Mouse (Mus musculus): Measurements from ENCODE around the gene Cx3cl1. TPM values are rescaled to one million over a fixed set of nuclear protein-coding genes. Genes with fewer than 3 reads are reported as not detected.

The Cx3cl1 gene
- 0.39 and 0.40 TPM in 2 replicates for polyA plus RNA-seq (2015; fragmentation: Nextera tagmentation; extraction: Ambion mirVana)

DNA sequence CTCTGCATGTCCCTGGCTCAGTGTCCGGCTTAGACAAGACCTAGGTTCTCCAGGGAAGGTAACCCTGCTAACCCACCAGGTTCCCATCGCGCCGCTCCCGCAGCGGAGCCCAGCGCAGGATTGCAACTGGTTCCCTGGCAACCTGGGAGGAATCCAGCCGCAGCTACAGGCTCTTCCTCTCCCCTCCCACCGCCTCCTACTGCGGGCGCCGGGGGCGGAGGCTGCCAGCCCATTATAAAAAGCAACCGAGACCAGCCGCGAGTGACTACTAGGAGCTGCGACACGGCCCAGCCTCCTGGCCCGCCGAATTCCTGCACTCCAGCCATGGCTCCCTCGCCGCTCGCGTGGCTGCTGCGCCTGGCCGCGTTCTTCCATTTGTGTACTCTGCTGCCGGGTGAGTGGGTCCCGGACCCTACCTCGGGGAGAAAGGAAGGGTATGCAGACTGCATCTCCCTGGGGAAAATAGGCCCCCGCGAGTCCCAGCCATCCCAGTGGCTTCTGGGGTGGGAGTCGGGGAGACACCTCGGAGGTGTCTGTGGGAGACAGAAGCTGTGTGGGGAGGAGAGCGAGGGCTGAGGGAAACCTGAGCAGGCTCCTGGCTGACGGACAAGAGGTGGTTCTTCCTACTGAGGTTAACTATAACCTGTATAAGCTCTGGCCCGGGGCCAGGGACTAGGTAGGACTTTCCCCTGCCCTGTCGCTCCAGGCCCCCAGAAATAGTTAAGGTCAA is at the start of gene Cx3cl1:
Cx3cl1 (plus strand) TSS at position 69 of the 730 bp plus-strand sequence.
- H3K9ac ChIP-seq = peak within 1 kb of the TSS; percentile 29; the same call in 1 of the 2 replicates
- ATAC-seq (ENCODE audit: low read depth) (no peak), DNase-seq (no peak)
- H3K4me1 ChIP-seq (replicated peaks) = peaks cover 32% of the 10 kb centered on the region
- no peaks in the 10 kb centered on the region for H3K36me3 ChIP-seq
- H3K4me3 ChIP-seq (replicated peaks) = peak within 1 kb of the TSS; percentile 40
- H3K9me3 ChIP-seq (replicated peaks) = no peaks in the 10 kb centered on the region
- 2% methylated on average over 38 of the region's 38 CpGs for WGBS (ENCODE audit: insufficient replicate concordance)
- peaks cover 92% of the 10 kb centered on the region for H3K27me3 ChIP-seq
- peak within 1 kb of the TSS; percentile 63 for H3K4me2 ChIP-seq
- no peak within 1 kb of the TSS for H3K27ac ChIP-seq

DNA sequence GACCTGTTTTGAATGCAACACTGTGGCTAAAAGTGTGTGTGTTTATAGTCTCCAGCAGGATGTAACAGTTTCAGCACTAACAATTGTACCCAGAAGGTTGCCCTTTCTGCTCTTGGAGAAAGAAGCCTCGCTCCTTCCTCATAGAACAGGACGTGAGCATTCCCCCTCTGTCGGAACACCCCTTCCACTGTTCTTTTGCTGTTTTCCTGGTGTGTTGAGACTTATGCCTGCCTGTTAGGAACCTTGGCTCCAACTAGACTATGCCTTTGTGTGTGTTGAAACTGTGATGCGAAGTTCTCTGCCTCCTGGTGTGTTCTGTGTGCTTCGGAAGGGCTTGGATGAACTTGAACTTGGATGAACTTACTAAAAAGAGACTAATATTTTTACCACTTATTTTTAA is 45.8 kb upstream of the Cx3cl1 start:
- no peak for ATAC-seq (ENCODE audit: low read depth)
- no peaks in the 10 kb centered on the region for H3K36me3 ChIP-seq
- H3K9ac ChIP-seq = no peak overlapping the region
- H3K4me2 ChIP-seq = no peak overlapping the region
- WGBS (ENCODE audit: insufficient replicate concordance) = 66% methylated on average over 5 of the region's 5 CpGs
- H3K27me3 ChIP-seq = no peaks in the 10 kb centered on the region
- peaks cover 24% of the 10 kb centered on the region for H3K4me1 ChIP-seq (replicated peaks)
- H3K27ac ChIP-seq = no peak overlapping the region
- no peak overlapping the region for H3K4me3 ChIP-seq (replicated peaks)
- no peak for DNase-seq
- H3K9me3 ChIP-seq (replicated peaks) = no peaks in the 10 kb centered on the region

DNA sequence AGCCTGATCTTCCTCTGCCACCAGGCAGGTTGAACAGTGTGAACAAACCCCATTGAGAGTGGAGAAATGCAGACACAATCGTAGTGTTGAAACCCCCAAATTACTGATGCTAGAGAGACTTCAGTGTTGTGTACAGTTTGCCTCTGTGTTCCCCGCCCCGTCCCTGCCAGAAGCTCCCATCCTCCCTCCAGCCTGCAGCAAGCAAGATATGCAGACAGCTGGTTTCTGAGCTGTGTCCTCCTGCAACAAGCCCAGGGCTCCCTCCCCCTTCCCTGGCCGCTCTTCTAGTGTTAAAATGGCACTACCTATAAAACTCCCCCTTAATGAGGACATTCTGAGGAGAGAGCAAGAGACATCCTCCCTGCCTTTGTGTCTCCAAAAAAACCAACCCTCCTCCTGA is 42.5 kb upstream of the Cx3cl1 start:
- no peaks in the 10 kb centered on the region for H3K9me3 ChIP-seq (replicated peaks)
- H3K4me2 ChIP-seq = no peak overlapping the region
- no peak overlapping the region for H3K4me3 ChIP-seq (replicated peaks)
- peaks cover 51% of the 10 kb centered on the region for H3K4me1 ChIP-seq (replicated peaks)
- H3K36me3 ChIP-seq = no peaks in the 10 kb centered on the region
- WGBS (ENCODE audit: insufficient replicate concordance) = 37% methylated on average over 4 of the region's 4 CpGs
- ATAC-seq (ENCODE audit: low read depth) = peak; percentile 43
- H3K27ac ChIP-seq = peak overlapping the region; percentile 77
- H3K27me3 ChIP-seq = no peaks in the 10 kb centered on the region
- no peak for DNase-seq
- peak overlapping the region; percentile 2; the same call in 1 of the 2 replicates for H3K9ac ChIP-seq

DNA sequence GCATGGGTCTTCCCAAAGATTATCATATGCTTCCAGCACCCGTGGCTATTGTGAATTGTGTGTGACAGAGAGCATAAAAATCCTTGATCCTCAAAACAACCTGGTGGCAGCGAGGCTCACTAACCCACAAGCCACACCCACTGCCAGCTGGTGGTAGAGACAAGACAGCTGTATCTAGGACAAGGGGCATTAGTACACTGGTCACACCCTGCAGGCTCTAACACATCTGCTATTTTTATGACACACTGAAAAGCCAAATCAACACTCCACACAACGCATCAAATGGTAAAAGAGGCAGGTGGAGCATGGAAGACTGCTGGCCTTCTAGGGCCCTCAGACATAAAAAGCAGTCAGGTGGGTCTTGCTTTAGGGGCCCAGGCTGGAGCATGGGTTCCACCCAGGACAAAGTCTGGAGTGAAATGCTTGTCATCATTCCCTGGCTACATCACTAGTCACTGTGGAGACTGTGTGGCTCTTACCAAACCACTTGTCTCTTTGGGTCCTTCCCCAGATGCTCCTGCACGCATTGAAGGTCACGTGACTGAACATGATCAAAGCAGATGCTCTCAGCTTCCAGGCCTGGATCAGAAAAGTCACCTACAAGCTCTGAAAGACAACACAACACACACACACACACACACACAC is 37.9 kb upstream of the Cx3cl1 start:
- Histone ChIP-seq H3K27ac (peak overlapping the region; percentile 97), H3K4me1 (replicated peaks) (peaks cover 78% of the 10 kb centered on the region), H3K9ac (peak overlapping the region; percentile 65), H3K36me3 (no peaks in the 10 kb centered on the region), H3K4me3 (replicated peaks) (peak overlapping the region; percentile 25), H3K9me3 (replicated peaks) (no peaks in the 10 kb centered on the region), H3K4me2 (peak overlapping the region; percentile 62), H3K27me3 (no peaks in the 10 kb centered on the region)
- DNase-seq (peak; percentile 86), ATAC-seq (ENCODE audit: low read depth) (peak; percentile 97)
- WGBS (ENCODE audit: insufficient replicate concordance) = 33% methylated on average over 5 of the region's 5 CpGs

DNA sequence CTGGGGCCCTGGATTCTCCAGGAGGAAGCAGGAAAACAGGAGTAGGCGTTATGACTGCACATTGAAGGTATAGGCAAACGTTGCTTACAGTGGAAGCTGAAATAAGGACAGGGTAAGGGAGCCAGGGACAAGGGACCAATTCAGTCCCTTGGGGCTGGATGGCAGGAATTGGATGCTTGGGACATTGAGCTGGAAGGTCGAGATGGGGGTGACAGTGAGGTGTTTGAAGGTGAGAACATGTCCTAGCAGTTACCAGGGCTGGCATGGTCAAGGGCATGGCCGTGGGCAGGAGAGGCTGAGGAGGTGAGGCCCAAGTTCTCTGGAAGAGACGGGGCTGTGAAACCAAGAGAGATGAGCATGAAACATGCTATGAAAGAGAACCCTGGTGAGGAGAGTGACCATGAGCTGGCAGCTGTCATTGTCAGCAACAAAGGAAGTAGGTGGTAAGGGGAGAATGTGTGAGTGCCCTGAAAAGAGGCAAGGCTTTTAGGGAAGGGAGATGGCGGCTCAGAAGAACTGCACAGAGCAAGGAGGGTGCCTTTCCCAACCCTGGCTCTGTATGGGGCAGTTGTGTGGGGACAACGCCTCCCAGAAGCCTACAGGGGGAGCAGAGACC is 37.0 kb upstream of the Cx3cl1 start:
- peak overlapping the region; percentile 62 for H3K4me2 ChIP-seq

DNA sequence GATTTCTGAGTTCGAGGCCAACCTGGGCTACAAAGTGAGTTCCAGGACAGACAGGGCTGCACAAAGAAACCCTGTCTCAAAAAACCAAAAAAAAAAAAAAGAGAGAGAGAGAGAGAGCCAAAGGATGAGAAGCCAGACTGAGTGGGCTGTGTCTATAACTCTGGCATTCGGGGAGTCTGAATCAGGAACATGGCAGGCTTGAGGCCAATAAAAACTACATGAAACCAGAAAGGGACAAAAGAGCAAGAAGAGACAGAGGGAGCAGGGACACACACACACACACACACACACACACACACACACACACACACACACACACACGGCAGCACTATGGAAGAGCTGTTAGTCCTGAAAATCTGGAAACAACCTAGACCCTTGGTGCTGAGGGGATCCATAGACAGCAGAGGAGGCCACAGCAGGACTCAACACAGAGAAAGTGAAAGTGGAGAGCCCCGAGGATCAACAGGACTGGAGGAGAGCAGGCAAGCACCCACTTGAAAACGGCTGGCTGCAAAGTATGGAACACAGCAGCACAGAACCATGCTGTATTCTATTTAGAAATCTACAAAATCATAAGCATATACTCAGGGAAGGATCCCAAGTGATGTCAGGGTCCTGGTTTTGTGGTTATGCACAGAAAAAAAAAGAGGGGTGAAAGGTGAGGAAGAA is 36.2 kb upstream of the Cx3cl1 start:
- peak overlapping the region; percentile 10; the same call in 1 of the 2 replicates for H3K4me3 ChIP-seq (replicated peaks)
- peak overlapping the region; percentile 58 for H3K4me2 ChIP-seq
- ATAC-seq (ENCODE audit: low read depth) = no peak
- H3K9ac ChIP-seq = peak overlapping the region; percentile 65
- peak overlapping the region; percentile 97 for H3K27ac ChIP-seq
- peaks cover 61% of the 10 kb centered on the region for H3K4me1 ChIP-seq (replicated peaks)
- 54% methylated on average over 5 of the region's 5 CpGs for WGBS (ENCODE audit: insufficient replicate concordance)
- peak; percentile 11 for DNase-seq
- H3K36me3 ChIP-seq = no peaks in the 10 kb centered on the region
- no peaks in the 10 kb centered on the region for H3K27me3 ChIP-seq
- peaks cover 2% of the 10 kb centered on the region; the same call in 1 of the 2 replicates for H3K9me3 ChIP-seq (replicated peaks)

More for the DNA sequence above, 37.0 kb upstream of the Cx3cl1 start:
- Histone ChIP-seq H3K36me3 (no peaks in the 10 kb centered on the region), H3K4me3 (replicated peaks) (no peak overlapping the region), H3K27ac (peak overlapping the region; percentile 97), H3K9ac (peak overlapping the region; percentile 65), H3K9me3 (replicated peaks) (no peaks in the 10 kb centered on the region), H3K4me1 (replicated peaks) (peaks cover 69% of the 10 kb centered on the region), H3K27me3 (no peaks in the 10 kb centered on the region)
- 65% methylated on average over 7 of the region's 7 CpGs for WGBS (ENCODE audit: insufficient replicate concordance)
- DNase-seq (no peak), ATAC-seq (ENCODE audit: low read depth) (no peak)

DNA sequence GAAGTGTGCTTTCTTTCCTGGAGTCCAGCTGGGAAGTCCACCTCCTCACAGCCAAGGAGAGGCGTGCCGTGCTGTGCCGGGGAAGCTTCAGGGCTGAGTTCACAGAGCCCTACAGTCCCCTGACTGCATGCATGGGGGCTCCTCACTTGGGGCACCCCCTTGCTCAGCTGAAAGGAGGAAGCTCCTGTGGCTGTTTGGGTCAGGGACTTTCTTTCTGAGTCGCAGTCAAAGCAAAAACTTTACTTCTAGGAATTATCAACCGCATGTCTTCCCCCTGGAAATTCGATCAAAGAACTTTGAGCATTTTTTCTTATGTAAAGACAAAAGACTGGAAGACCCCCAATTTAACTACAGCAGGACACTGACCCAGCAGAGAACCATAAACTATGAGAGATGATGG is 32.0 kb upstream of the Cx3cl1 start:
- H3K4me1 ChIP-seq (replicated peaks) = peaks cover 26% of the 10 kb centered on the region
- peaks cover 3% of the 10 kb centered on the region; the same call in 1 of the 2 replicates for H3K9me3 ChIP-seq (replicated peaks)
- no peak for ATAC-seq (ENCODE audit: low read depth)
- peaks cover 6% of the 10 kb centered on the region; the same call in 1 of the 2 replicates for H3K27me3 ChIP-seq
- WGBS (ENCODE audit: insufficient replicate concordance) = 80% methylated on average over 6 of the region's 6 CpGs
- H3K4me2 ChIP-seq = no peak overlapping the region
- no peak overlapping the region for H3K9ac ChIP-seq
- no peak overlapping the region for H3K27ac ChIP-seq
- no peak for DNase-seq
- H3K4me3 ChIP-seq (replicated peaks) = no peak overlapping the region
- no peaks in the 10 kb centered on the region for H3K36me3 ChIP-seq

DNA sequence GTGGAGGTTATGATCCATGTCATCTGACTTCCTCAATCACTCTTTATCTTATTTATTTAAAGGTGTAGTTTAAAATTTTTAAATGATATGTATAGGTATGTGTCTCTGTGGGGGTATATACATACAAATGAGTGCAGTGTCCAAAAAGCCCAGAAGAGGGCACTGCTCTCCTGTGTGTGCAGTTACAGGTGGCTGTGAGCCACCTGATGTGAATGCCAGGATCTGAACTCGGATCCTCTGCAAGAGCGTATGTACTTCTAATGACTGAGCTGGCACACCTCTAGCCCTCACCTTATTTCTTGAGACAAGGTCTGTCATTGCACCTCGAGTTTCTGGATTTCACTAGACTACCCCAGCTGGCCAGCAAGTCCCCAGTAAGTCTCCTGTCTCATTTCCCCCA is 31.2 kb upstream of the Cx3cl1 start:
- Histone ChIP-seq H3K36me3 (no peaks in the 10 kb centered on the region), H3K27ac (no peak overlapping the region), H3K9ac (no peak overlapping the region), H3K4me3 (replicated peaks) (no peak overlapping the region), H3K4me1 (replicated peaks) (peaks cover 19% of the 10 kb centered on the region), H3K9me3 (replicated peaks) (peaks cover 3% of the 10 kb centered on the region; the same call in 1 of the 2 replicates), H3K4me2 (no peak overlapping the region), H3K27me3 (peaks cover 9% of the 10 kb centered on the region; the same call in 1 of the 2 replicates)
- WGBS (ENCODE audit: insufficient replicate concordance) = 76% methylated on average over 3 of the region's 3 CpGs
- DNase-seq = no peak
- ATAC-seq (ENCODE audit: low read depth) = no peak

DNA sequence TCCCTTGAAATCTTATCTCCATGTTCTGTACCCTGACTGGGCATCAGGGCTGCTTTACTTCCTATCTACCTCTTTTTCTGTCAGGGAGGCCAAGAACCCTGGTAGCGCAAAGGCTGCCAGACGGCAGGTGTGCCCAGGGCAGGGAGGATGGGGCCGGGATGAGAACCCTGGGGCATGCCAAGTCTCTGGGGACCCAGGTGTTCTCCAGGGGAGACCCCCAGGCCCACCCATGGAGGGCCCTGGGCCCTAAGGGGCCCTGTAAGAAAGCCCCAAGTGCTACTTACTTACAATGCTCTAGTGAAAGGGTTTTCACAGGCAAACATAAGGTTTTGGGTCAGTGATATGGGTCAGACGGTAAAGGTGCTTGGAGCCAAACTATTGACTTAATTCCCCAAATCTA is 30.1 kb upstream of the Cx3cl1 start:
- 85% methylated on average over 4 of the region's 4 CpGs for WGBS (ENCODE audit: insufficient replicate concordance)
- Histone ChIP-seq H3K36me3 (no peaks in the 10 kb centered on the region), H3K4me2 (no peak overlapping the region), H3K27me3 (peaks cover 16% of the 10 kb centered on the region), H3K4me3 (replicated peaks) (no peak overlapping the region), H3K4me1 (replicated peaks) (peaks cover 7% of the 10 kb centered on the region), H3K27ac (no peak overlapping the region), H3K9ac (no peak overlapping the region), H3K9me3 (replicated peaks) (peaks cover 3% of the 10 kb centered on the region; the same call in 1 of the 2 replicates)
- DNase-seq (no peak), ATAC-seq (ENCODE audit: low read depth) (no peak)

DNA sequence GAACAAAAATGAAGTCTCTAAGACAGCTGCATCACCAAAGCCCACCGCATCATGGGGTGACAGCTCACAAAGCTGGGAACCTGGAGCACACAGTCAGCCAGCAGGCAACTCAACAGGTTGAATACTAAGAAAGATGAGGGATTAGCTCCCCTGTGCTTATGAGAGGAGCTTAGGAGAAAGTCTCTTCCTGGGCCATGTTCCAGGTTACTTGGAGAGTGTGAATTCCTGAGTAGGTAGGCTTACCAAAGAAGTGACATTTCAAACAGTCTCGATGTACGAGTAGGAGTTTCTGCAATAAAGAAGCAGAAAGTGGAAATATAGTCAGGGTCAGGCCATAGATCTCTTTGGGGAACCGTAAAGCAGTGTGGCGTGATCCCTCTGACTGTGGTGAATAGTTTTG is 27.3 kb upstream of the Cx3cl1 start:
- Histone ChIP-seq H3K4me3 (replicated peaks) (no peak overlapping the region), H3K9ac (no peak overlapping the region), H3K27ac (no peak overlapping the region), H3K4me2 (no peak overlapping the region), H3K9me3 (replicated peaks) (peaks cover 3% of the 10 kb centered on the region; the same call in 1 of the 2 replicates), H3K36me3 (no peaks in the 10 kb centered on the region), H3K27me3 (peaks cover 26% of the 10 kb centered on the region), H3K4me1 (replicated peaks) (peaks cover 12% of the 10 kb centered on the region)
- no peak for DNase-seq
- WGBS (ENCODE audit: insufficient replicate concordance) = 77% methylated on average over 5 of the region's 5 CpGs
- no peak for ATAC-seq (ENCODE audit: low read depth)

DNA sequence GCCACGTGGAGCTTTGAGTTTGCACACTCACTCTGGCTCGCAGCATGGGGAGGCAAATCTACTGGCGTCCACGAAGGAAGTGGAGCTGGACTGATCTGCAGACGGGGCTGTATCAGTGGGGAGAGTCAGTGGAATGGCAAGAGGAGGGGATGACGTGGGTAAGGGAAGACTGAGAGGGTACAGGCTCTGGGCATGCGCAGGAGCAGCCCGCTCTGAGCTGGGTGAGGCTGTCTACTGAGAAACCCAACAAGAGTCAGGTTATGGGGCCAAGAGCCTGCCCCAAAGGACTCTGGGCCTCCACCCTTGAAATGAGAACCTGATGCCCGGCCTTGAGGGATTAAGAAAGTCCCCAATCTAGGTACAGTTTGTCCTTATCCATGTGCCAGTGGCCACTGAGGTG is 26.8 kb upstream of the Cx3cl1 start:
- WGBS (ENCODE audit: insufficient replicate concordance) = 67% methylated on average over 9 of the region's 9 CpGs
- Histone ChIP-seq H3K9me3 (replicated peaks) (peaks cover 3% of the 10 kb centered on the region; the same call in 1 of the 2 replicates), H3K27me3 (peaks cover 29% of the 10 kb centered on the region), H3K4me2 (no peak overlapping the region), H3K4me1 (replicated peaks) (peaks cover 12% of the 10 kb centered on the region), H3K27ac (no peak overlapping the region), H3K9ac (no peak overlapping the region), H3K4me3 (replicated peaks) (no peak overlapping the region), H3K36me3 (no peaks in the 10 kb centered on the region)
- ATAC-seq (ENCODE audit: low read depth) (no peak), DNase-seq (no peak)

Data from liver, embryonic 13.5 days (tissue).